ENCODE assay signal across 11 mouse cellular contexts in the genomic region with DNA sequence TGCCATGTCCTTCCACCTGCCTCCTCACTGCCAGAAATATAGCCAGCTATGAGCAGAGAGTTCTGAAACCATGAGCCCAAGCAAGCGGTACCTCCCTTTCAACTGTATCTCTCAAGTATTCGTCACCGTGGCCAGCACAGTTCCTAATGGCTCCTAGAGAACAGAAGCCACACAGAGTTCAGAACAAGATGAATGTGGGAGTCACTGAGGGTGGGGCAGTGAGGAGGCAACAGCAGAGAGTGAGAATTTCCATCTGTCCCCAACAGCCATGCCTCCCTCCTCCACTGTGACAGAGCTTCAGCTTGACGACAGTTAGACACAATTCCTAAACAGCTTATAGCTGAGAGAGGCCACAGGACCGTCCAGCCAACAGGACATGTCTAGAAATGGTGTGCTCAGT. TPM values are rescaled to one million over a fixed set of nuclear protein-coding genes. Genes with fewer than 3 reads are reported as not detected.
DNase-seq lines count a peak whose midpoint lies in the region; ATAC-seq and TF ChIP-seq lines count a peak whose summit lies in the region.
"Had no signal": no experiment of that assay in that cellular context is flagged by ENCODE, and none has a peak within 500 bp of the region (broad histone marks: within the 10 kb centered on the region; RNA-seq: fewer than 3 reads in every experiment).

No protein-coding gene starts in this region.

- DNase-seq in forebrain, embryonic 11.5 days (ENCODE audit: low spot score): peak; percentile 43
- DNase-seq in forebrain, embryonic 14.5 days (ENCODE audit: low spot score): no peak
- peak; percentile 61 for DNase-seq in kidney, postnatal 0 days (ENCODE audit: low spot score)
- peak; percentile 68 for DNase-seq in right cerebral cortex, adult 18-20 months
- no peak for DNase-seq in right cerebral cortex, postnatal 4 days
- DNase-seq in adrenal gland, postnatal 14 days: no peak

- no peak overlapping the region for H3K4me3 ChIP-seq in forebrain, embryonic 11.5 days (ENCODE audit: low read depth, low read length)
- no peak overlapping the region for H3K4me3 ChIP-seq in forebrain, embryonic 14.5 days (ENCODE audit: low read depth, low read length)
- H3K4me3 ChIP-seq in kidney, postnatal 0 days (replicated peaks; ENCODE audit: low read depth, low read length): no peak overlapping the region
- H3K4me3 ChIP-seq in kidney, embryonic 14.5 days (ENCODE audit: low read length): no peak overlapping the region
- H3K4me3 ChIP-seq: embryonic facial prominence, embryonic 10.5 days; heart, embryonic 13.5 days had no signal

- H3K27ac ChIP-seq in forebrain, embryonic 11.5 days (ENCODE audit: low read depth, low read length): no peak overlapping the region
- H3K27ac ChIP-seq in forebrain, embryonic 14.5 days (ENCODE audit: low read depth, low read length): no peak overlapping the region
- H3K27ac ChIP-seq in kidney, postnatal 0 days: no peak overlapping the region
- H3K27ac ChIP-seq in kidney, embryonic 14.5 days (ENCODE audit: low read depth, low read length): no peak overlapping the region
- H3K27ac ChIP-seq: embryonic facial prominence, embryonic 10.5 days; heart, embryonic 13.5 days; hindbrain, embryonic 14.5 days had no signal

- no peak overlapping the region for H3K9ac ChIP-seq in forebrain, embryonic 11.5 days (ENCODE audit: low read length)
- no peak overlapping the region for H3K9ac ChIP-seq in forebrain, embryonic 14.5 days (ENCODE audit: low read length)
- H3K9ac ChIP-seq in kidney, postnatal 0 days (ENCODE audit: low read depth, low read length): no peak overlapping the region
- H3K9ac ChIP-seq in kidney, embryonic 14.5 days (ENCODE audit: low read depth, low read length): no peak overlapping the region
- H3K9ac ChIP-seq: heart, embryonic 13.5 days; hindbrain, embryonic 14.5 days had no signal

- WGBS in forebrain, embryonic 11.5 days: 82% methylated on average over 5 of the region's 5 CpGs
- 86% methylated on average over 5 of the region's 5 CpGs for WGBS in forebrain, embryonic 14.5 days
- 46% methylated on average over 5 of the region's 5 CpGs for WGBS in kidney, postnatal 0 days
- WGBS in kidney, embryonic 14.5 days: 48% methylated on average over 5 of the region's 5 CpGs

- no peak overlapping the region for H3K4me2 ChIP-seq in forebrain, embryonic 11.5 days (ENCODE audit: low read depth, low read length, severe bottlenecking)
- no peak overlapping the region for H3K4me2 ChIP-seq in forebrain, embryonic 14.5 days (ENCODE audit: low read length)
- H3K4me2 ChIP-seq in kidney, postnatal 0 days (ENCODE audit: low read length): no peak overlapping the region
- H3K4me2 ChIP-seq in kidney, embryonic 14.5 days (replicated peaks; ENCODE audit: low read depth, low read length): no peak overlapping the region
- H3K4me2 ChIP-seq: heart, embryonic 13.5 days; hindbrain, embryonic 14.5 days had no signal

- H3K36me3 ChIP-seq in forebrain, embryonic 11.5 days (ENCODE audit: control insufficient read depth, insufficient read depth, low read length): no peaks in the 10 kb centered on the region
- H3K36me3 ChIP-seq in forebrain, embryonic 14.5 days (ENCODE audit: control insufficient read depth, insufficient read depth, low read length): no peaks in the 10 kb centered on the region
- H3K36me3 ChIP-seq in kidney, postnatal 0 days (ENCODE audit: insufficient read depth, low read length): no peaks in the 10 kb centered on the region
- H3K36me3 ChIP-seq in kidney, embryonic 14.5 days (ENCODE audit: control insufficient read depth, insufficient read depth, low read length): no peaks in the 10 kb centered on the region
- H3K36me3 ChIP-seq: embryonic facial prominence, embryonic 10.5 days; heart, embryonic 13.5 days had no signal

- no peaks in the 10 kb centered on the region for H3K27me3 ChIP-seq in forebrain, embryonic 11.5 days (ENCODE audit: control insufficient read depth, insufficient read depth, low read length)
- no peaks in the 10 kb centered on the region for H3K27me3 ChIP-seq in forebrain, embryonic 14.5 days (replicated peaks; ENCODE audit: control insufficient read depth, insufficient read depth, low read length)
- no peaks in the 10 kb centered on the region for H3K27me3 ChIP-seq in kidney, postnatal 0 days (ENCODE audit: insufficient read depth, low read length)
- no peaks in the 10 kb centered on the region for H3K27me3 ChIP-seq in kidney, embryonic 14.5 days (ENCODE audit: control insufficient read depth, insufficient read depth, low read length)
- H3K27me3 ChIP-seq: heart, embryonic 13.5 days had no signal

- H3K4me1 ChIP-seq in forebrain, embryonic 11.5 days (replicated peaks; ENCODE audit: control insufficient read depth, insufficient read depth, low read length): peaks cover 3% of the 10 kb centered on the region; the same call in 1 of the 2 replicates
- H3K4me1 ChIP-seq in forebrain, embryonic 14.5 days (ENCODE audit: control insufficient read depth, insufficient read depth, low read length): 0 out of 2 replicates have a peak, but pooled peaks cover 4% of the 10 kb centered on the region
- H3K4me1 ChIP-seq in kidney, postnatal 0 days (replicated peaks; ENCODE audit: insufficient read depth, low read length): no peaks in the 10 kb centered on the region
- no peaks in the 10 kb centered on the region for H3K4me1 ChIP-seq in kidney, embryonic 14.5 days (ENCODE audit: control insufficient read depth, insufficient read depth, low read length)
- H3K4me1 ChIP-seq: embryonic facial prominence, embryonic 10.5 days had no signal

- H3K9me3 ChIP-seq in forebrain, embryonic 11.5 days (ENCODE audit: control insufficient read depth, low read length): no peaks in the 10 kb centered on the region
- no peaks in the 10 kb centered on the region for H3K9me3 ChIP-seq in forebrain, embryonic 14.5 days (replicated peaks; ENCODE audit: control insufficient read depth, low read length)
- H3K9me3 ChIP-seq in kidney, postnatal 0 days (replicated peaks; ENCODE audit: low read length): no peaks in the 10 kb centered on the region
- no peaks in the 10 kb centered on the region for H3K9me3 ChIP-seq in kidney, embryonic 14.5 days (ENCODE audit: control insufficient read depth, low read length)
- H3K9me3 ChIP-seq: embryonic facial prominence, embryonic 10.5 days; heart, embryonic 13.5 days had no signal

- TF ChIP-seq CTCF in kidney, postnatal 0 days (IDR thresholded peaks at IDR 0.05; ENCODE audit: low read depth): no peak

- no peak for ATAC-seq in forebrain, embryonic 11.5 days (replicated peaks; ENCODE audit: low FRiP score)
- ATAC-seq in forebrain, embryonic 14.5 days: no peak
- no peak for ATAC-seq in kidney, postnatal 0 days (replicated peaks; ENCODE audit: low FRiP score, low read depth)
- no peak for ATAC-seq in kidney, embryonic 14.5 days (ENCODE audit: low FRiP score, low TSS enrichment)
- ATAC-seq in erythroid progenitor cell, adult 5-6 weeks (replicated peaks; ENCODE audit: low FRiP score, poor library complexity, severe bottlenecking): no peak

RNA-seq across cellular contexts. Expression of gene Chchd6, which starts 41.4 kb away (rescaled TPM):
- polyA plus RNA-seq in forebrain, embryonic 11.5 days (2014; fragmentation: Nextera tagmentation; extraction: Ambion mirVana): 93.7 and 98.9 TPM in 2 replicates
- polyA plus RNA-seq in forebrain, embryonic 14.5 days (2014; fragmentation: Nextera tagmentation; extraction: Ambion mirVana): 183 and 184 TPM in 2 replicates
- polyA plus RNA-seq in kidney, postnatal 0 days (2015; fragmentation: Nextera tagmentation; extraction: Ambion mirVana): 57.2 and 63.2 TPM in 2 replicates
- 69.0 and 77.1 TPM in 2 replicates for polyA plus RNA-seq in kidney, embryonic 14.5 days (2014; fragmentation: Nextera tagmentation; extraction: Ambion mirVana)
- total RNA-seq in adrenal gland, postnatal 14 days (2021): 25.8 and 28.5 TPM in 2 replicates
- 5.0 TPM in 1 of 2 replicates, not detected in the other for total RNA-seq in erythroid progenitor cell, adult 5-6 weeks (2015; ENCODE audit: low replicate concordance)
- 3.7 TPM in 1 of 2 replicates, not detected in the other for total RNA-seq in erythroid progenitor cell, adult 5-6 weeks (2017; ENCODE audit: low replicate concordance)

Comparison
In these comparisons a context has a peak if more than half of its experiments do, and no peak if none do; other contexts are left out.
1. DNase-seq: peak in forebrain, embryonic 11.5 days (single experiment), kidney, postnatal 0 days (single experiment) and right cerebral cortex, adult 18-20 months (single experiment); none in forebrain, embryonic 14.5 days (single experiment), right cerebral cortex, postnatal 4 days (single experiment) and adrenal gland, postnatal 14 days (single experiment).